In genomic region chr2:165323484-165323883, GRCm38 (mm10) we compare ENCODE assay signal across 14 mouse cellular contexts. TPM values are rescaled to one million over a fixed set of nuclear protein-coding genes. Genes with fewer than 3 reads are reported as not detected.
DNase-seq lines count a peak whose midpoint lies in the region; ATAC-seq lines count a peak whose summit lies in the region.
"Had no signal": no experiment of that assay in that cellular context is flagged by ENCODE, and none has a peak within 500 bp of the region (broad histone marks: within the 10 kb centered on the region; RNA-seq: fewer than 3 reads in every experiment).

No protein-coding gene starts in this region.

- 0 out of 2 replicates have a peak, but pooled peaks cover 3% of the 10 kb centered on the region for H3K36me3 ChIP-seq in limb, embryonic 13.5 days
- H3K36me3 ChIP-seq in limb, embryonic 10.5 days = peaks cover 4% of the 10 kb centered on the region
- no peaks in the 10 kb centered on the region for H3K36me3 ChIP-seq in embryonic facial prominence, embryonic 14.5 days (ENCODE audit: control insufficient read depth, insufficient read depth, low read length)

- peaks cover 60% of the 10 kb centered on the region for H3K4me1 ChIP-seq in limb, embryonic 13.5 days
- peaks cover 69% of the 10 kb centered on the region for H3K4me1 ChIP-seq in limb, embryonic 10.5 days
- H3K4me1 ChIP-seq in embryonic facial prominence, embryonic 14.5 days (ENCODE audit: control insufficient read depth, insufficient read depth, low read length) = peaks cover 46% of the 10 kb centered on the region

- 79% methylated on average over 5 of the region's 5 CpGs for WGBS in limb, embryonic 13.5 days
- 79% methylated on average over 5 of the region's 5 CpGs for WGBS in limb, embryonic 10.5 days
- 77% methylated on average over 5 of the region's 5 CpGs for WGBS in embryonic facial prominence, embryonic 14.5 days

- no peak overlapping the region for H3K27ac ChIP-seq in limb, embryonic 13.5 days
- no peak overlapping the region for H3K27ac ChIP-seq in limb, embryonic 10.5 days
- no peak overlapping the region for H3K27ac ChIP-seq in embryonic facial prominence, embryonic 14.5 days (replicated peaks; ENCODE audit: low read depth, low read length)
- H3K27ac ChIP-seq: liver, embryonic 14.5 days had no signal

- no peak overlapping the region for H3K4me2 ChIP-seq in limb, embryonic 13.5 days (replicated peaks)
- no peak overlapping the region for H3K4me2 ChIP-seq in embryonic facial prominence, embryonic 14.5 days (ENCODE audit: low read depth, low read length)

- H3K9ac ChIP-seq in limb, embryonic 13.5 days = peak overlapping the region; percentile 5; the same call in 1 of the 2 replicates
- H3K9ac ChIP-seq in embryonic facial prominence, embryonic 14.5 days (ENCODE audit: low read depth, low read length) = 0 out of 2 replicates have a peak overlapping the region, but pooled peaks have one; percentile 2
- H3K9ac ChIP-seq: liver, embryonic 14.5 days had no signal

- H3K27me3 ChIP-seq in limb, embryonic 13.5 days = no peaks in the 10 kb centered on the region
- H3K27me3 ChIP-seq in limb, embryonic 10.5 days (ENCODE audit: low read depth, poor library complexity, severe bottlenecking) = peaks cover 10% of the 10 kb centered on the region; the same call in 1 of the 2 replicates
- no peaks in the 10 kb centered on the region for H3K27me3 ChIP-seq in embryonic facial prominence, embryonic 14.5 days (replicated peaks; ENCODE audit: control insufficient read depth, insufficient read depth, low read length)

- ATAC-seq in limb, embryonic 13.5 days (ENCODE audit: low FRiP score, low read depth) = no peak
- no peak for ATAC-seq in embryonic facial prominence, embryonic 14.5 days (ENCODE audit: low read depth)
- no peak for ATAC-seq in monocyte, adult 5-6 weeks (replicated peaks; ENCODE audit: insufficient number of reproducible peaks, low FRiP score, low TSS enrichment, poor library complexity, severe bottlenecking)
- ATAC-seq: CD4-positive, CD25-positive, alpha-beta regulatory T cell, adult 4 months had no signal

- no peaks in the 10 kb centered on the region for H3K9me3 ChIP-seq in limb, embryonic 13.5 days
- no peaks in the 10 kb centered on the region for H3K9me3 ChIP-seq in limb, embryonic 10.5 days (replicated peaks)
- H3K9me3 ChIP-seq in embryonic facial prominence, embryonic 14.5 days (ENCODE audit: control insufficient read depth, low read length) = no peaks in the 10 kb centered on the region

- intact Hi-C loops in heart, postnatal 10 days (cut with DNase I) = no loop called here

- DNase-seq in heart, adult 11 months = peak; percentile 87
- no peak for DNase-seq in heart, postnatal 10 days
- no peak for DNase-seq in limb, embryonic 10.5 days (ENCODE audit: low spot score)
- peak; percentile 48 for DNase-seq in adipocyte (ENCODE audit: low spot score)
- DNase-seq in embryonic facial prominence, embryonic 14.5 days (ENCODE audit: low spot score) = no peak
- DNase-seq in layer of hippocampus, adult 11-12 months (ENCODE audit: low spot score) = no peak
- DNase-seq: embryo, embryonic 11 days; right cerebral cortex, postnatal 4 days; thymus, adult 18-20 months had no signal

- no peak overlapping the region for H3K4me3 ChIP-seq in limb, embryonic 13.5 days
- no peak overlapping the region for H3K4me3 ChIP-seq in limb, embryonic 10.5 days
- H3K4me3 ChIP-seq in embryonic facial prominence, embryonic 14.5 days (ENCODE audit: low read depth, low read length) = no peak overlapping the region

RNA-seq across cellular contexts. Expression of gene Elmo2, which starts 2.8 kb away (rescaled TPM):
- 10 to 100 TPM; 26.0 to 26.5 TPM for total RNA-seq in heart, postnatal 10 days (2021)
- polyA plus RNA-seq in limb, embryonic 13.5 days (2015; fragmentation: Nextera tagmentation; extraction: Ambion mirVana) = 83.0 and 86.4 TPM in 2 replicates
- polyA plus RNA-seq in limb, embryonic 10.5 days (2016; fragmentation: Nextera tagmentation; extraction: Ambion mirVana) = 76.9 and 94.2 TPM in 2 replicates
- polyA plus RNA-seq in embryonic facial prominence, embryonic 14.5 days (2014; fragmentation: Nextera tagmentation; extraction: Ambion mirVana) = 70.6 and 77.3 TPM in 2 replicates
- 120 to 175 TPM (median 140 TPM) in 3 replicates for total RNA-seq in monocyte, adult 5-6 weeks (2017)

RNA-seq across cellular contexts. Expression of gene Slc35c2, which starts 35.8 kb away (rescaled TPM):
- 10 to 100 TPM; 18.5 to 19.8 TPM for total RNA-seq in heart, postnatal 10 days (2021)
- polyA plus RNA-seq in limb, embryonic 13.5 days (2015; fragmentation: Nextera tagmentation; extraction: Ambion mirVana) = 56.3 and 56.4 TPM in 2 replicates
- polyA plus RNA-seq in limb, embryonic 10.5 days (2016; fragmentation: Nextera tagmentation; extraction: Ambion mirVana) = 61.3 and 65.5 TPM in 2 replicates
- 45.6 and 52.1 TPM in 2 replicates for polyA plus RNA-seq in embryonic facial prominence, embryonic 14.5 days (2014; fragmentation: Nextera tagmentation; extraction: Ambion mirVana)
- total RNA-seq in monocyte, adult 5-6 weeks (2017) = 40.2 to 52.6 TPM (median 47.2 TPM) in 3 replicates

RNA-seq across cellular contexts. Expression of gene Zfp663, which starts 45.0 kb away (rescaled TPM):
- total RNA-seq in heart, postnatal 10 days (2021) = not detected
- 0.31 and 0.75 TPM in 2 replicates for polyA plus RNA-seq in limb, embryonic 13.5 days (2015; fragmentation: Nextera tagmentation; extraction: Ambion mirVana)
- polyA plus RNA-seq in limb, embryonic 10.5 days (2016; fragmentation: Nextera tagmentation; extraction: Ambion mirVana) = 0.64 and 1.3 TPM in 2 replicates
- polyA plus RNA-seq in embryonic facial prominence, embryonic 14.5 days (2014; fragmentation: Nextera tagmentation; extraction: Ambion mirVana) = 0.55 and 0.64 TPM in 2 replicates
- total RNA-seq in monocyte, adult 5-6 weeks (2017) = not detected in 3 replicates
- total RNA-seq: heart, adult 8-10 months had no signal
- polyA plus RNA-seq: CD4-positive, CD25-positive, alpha-beta regulatory T cell, adult 4 months had no signal

Comparison
In these comparisons a context has a peak if more than half of its experiments do, and no peak if none do; other contexts are left out.
1. DNase-seq: peak in heart, adult 11 months (single experiment) and adipocyte (single experiment); none in heart, postnatal 10 days (0 of 2), limb, embryonic 10.5 days (single experiment), embryonic facial prominence, embryonic 14.5 days (single experiment) and layer of hippocampus, adult 11-12 months (single experiment).